Mouse (Mus musculus): ENCODE data around the gene Inpp5k. TPM values are rescaled to one million over a fixed set of nuclear protein-coding genes. Genes with fewer than 3 reads are reported as not detected.

The Inpp5k gene
- polyA plus RNA-seq, 1 experiment from 2014 or later, result 71.4 TPM

DNA sequence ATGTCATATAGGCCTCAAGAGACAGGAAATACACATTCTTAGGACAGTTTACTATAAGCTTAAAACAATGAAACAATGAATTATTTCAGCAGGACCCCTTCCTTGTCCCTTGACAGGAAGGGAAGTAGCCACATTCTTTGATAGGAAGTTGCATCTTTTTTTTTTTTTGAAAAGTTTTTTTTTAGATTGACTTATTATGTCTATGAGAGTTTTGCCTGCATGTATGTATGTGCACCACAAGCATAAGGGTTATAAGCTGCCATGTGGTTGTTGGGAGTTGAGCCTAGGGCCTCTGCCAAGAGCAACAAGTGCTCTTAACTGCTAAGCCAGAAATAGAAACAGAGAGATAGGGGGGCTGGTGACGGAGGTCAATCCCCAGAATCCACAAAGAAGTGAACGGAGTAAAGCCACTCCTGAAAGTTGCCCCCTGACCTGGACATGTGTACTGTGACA is 6.7 kb upstream of the Inpp5k start:
- H3K4me2 ChIP-seq (replicated peaks; ENCODE audit: low read depth, low read length), result no peak overlapping the region
- no peak overlapping the region for H3K4me3 ChIP-seq (ENCODE audit: low read depth, low read length)
- H3K9ac ChIP-seq (replicated peaks; ENCODE audit: low read depth), result no peak overlapping the region
- peak; percentile 48 for ATAC-seq
- H3K27ac ChIP-seq (ENCODE audit: low read length), result peak overlapping the region; percentile 81
- no peaks in the 10 kb centered on the region for H3K27me3 ChIP-seq (replicated peaks; ENCODE audit: insufficient read depth, low read length)
- H3K36me3 ChIP-seq (ENCODE audit: insufficient read depth, low read length), result peaks cover 41% of the 10 kb centered on the region; the same call in 1 of the 2 replicates
- WGBS, result 22% methylated on average over 2 of the region's 2 CpGs
- TF ChIP-seq CTCF (IDR thresholded peaks at IDR 0.05), result no peak
- TF ChIP-seq EP300 (IDR thresholded peaks at IDR 0.05), result peak; percentile 89
- no peaks in the 10 kb centered on the region for H3K9me3 ChIP-seq (ENCODE audit: low read length)
- peaks cover 8% of the 10 kb centered on the region; the same call in 1 of the 2 replicates for H3K4me1 ChIP-seq (ENCODE audit: insufficient read depth, low read depth, low read length)
- peak; percentile 67 for DNase-seq (ENCODE audit: low spot score)

DNA sequence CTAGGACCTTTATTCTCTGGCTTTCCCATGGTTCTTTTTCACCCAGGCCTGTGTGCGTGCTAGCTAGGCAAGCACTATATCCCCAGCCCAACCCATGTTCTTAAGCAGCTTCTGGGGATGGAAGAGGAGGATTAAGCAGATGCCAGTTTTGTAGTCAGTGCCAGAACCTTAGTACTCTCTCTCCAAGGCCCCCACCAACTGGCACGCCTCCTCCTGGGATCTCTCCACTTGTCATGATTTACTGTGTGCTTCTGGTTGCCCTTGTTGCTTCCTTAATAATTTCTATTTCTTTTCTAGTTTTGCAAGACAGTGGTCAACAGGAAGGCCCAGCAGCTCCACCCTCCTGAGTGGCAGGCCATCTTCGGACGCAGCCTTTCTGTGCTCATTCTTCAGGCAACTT is 5.0 kb upstream of the Inpp5k start:
- Histone ChIP-seq H3K27me3 (replicated peaks; ENCODE audit: insufficient read depth, low read length) (no peaks in the 10 kb centered on the region), H3K4me3 (ENCODE audit: low read depth, low read length) (no peak overlapping the region), H3K36me3 (ENCODE audit: insufficient read depth, low read length) (peaks cover 31% of the 10 kb centered on the region; the same call in 1 of the 2 replicates), H3K27ac (ENCODE audit: low read length) (no peak overlapping the region), H3K9me3 (ENCODE audit: low read length) (no peaks in the 10 kb centered on the region), H3K4me2 (replicated peaks; ENCODE audit: low read depth, low read length) (no peak overlapping the region), H3K4me1 (ENCODE audit: insufficient read depth, low read depth, low read length) (peaks cover 8% of the 10 kb centered on the region; the same call in 1 of the 2 replicates), H3K9ac (replicated peaks; ENCODE audit: low read depth) (no peak overlapping the region)
- no peak for TF ChIP-seq EP300 (IDR thresholded peaks at IDR 0.05)
- no peak for TF ChIP-seq CTCF (IDR thresholded peaks at IDR 0.05)
- 82% methylated on average over 4 of the region's 4 CpGs for WGBS
- no peak for DNase-seq (ENCODE audit: low spot score)
- no peak for ATAC-seq

DNA sequence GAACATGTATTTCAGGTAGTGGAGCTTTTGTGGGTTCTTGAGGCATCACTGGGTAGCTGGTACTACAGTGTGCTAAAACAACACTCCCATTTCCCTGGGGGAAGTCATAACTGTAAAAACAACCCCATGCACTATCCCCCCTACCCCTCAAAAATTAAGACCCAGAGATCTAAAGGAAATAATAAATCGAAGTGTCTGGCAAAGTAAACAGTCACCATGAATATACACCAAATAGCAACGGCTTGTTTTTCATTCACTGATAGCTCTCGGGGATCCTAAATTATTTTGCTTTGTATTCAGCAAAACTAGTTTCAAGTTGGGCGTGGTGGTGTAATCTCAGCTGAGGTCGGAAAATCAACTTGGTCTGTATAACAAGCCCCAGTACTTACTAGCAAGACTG is 690 bp upstream of the Inpp5k start:
- Histone ChIP-seq H3K9me3 (ENCODE audit: low read length) (no peaks in the 10 kb centered on the region), H3K4me1 (ENCODE audit: insufficient read depth, low read depth, low read length) (peaks cover 10% of the 10 kb centered on the region; the same call in 1 of the 2 replicates), H3K9ac (replicated peaks; ENCODE audit: low read depth) (peak overlapping the region; percentile 39; the same call in 1 of the 2 replicates), H3K4me3 (ENCODE audit: low read depth, low read length) (peak overlapping the region; percentile 55), H3K27me3 (replicated peaks; ENCODE audit: insufficient read depth, low read length) (no peaks in the 10 kb centered on the region), H3K4me2 (replicated peaks; ENCODE audit: low read depth, low read length) (peak overlapping the region; percentile 52), H3K36me3 (ENCODE audit: insufficient read depth, low read length) (peaks cover 34% of the 10 kb centered on the region), H3K27ac (ENCODE audit: low read length) (peak overlapping the region; percentile 75)
- TF ChIP-seq CTCF (IDR thresholded peaks at IDR 0.05), result no peak
- no peak for TF ChIP-seq EP300 (IDR thresholded peaks at IDR 0.05)
- WGBS, result 7% methylated on average over 5 of the region's 5 CpGs
- no peak for DNase-seq (ENCODE audit: low spot score)
- no peak for ATAC-seq

DNA sequence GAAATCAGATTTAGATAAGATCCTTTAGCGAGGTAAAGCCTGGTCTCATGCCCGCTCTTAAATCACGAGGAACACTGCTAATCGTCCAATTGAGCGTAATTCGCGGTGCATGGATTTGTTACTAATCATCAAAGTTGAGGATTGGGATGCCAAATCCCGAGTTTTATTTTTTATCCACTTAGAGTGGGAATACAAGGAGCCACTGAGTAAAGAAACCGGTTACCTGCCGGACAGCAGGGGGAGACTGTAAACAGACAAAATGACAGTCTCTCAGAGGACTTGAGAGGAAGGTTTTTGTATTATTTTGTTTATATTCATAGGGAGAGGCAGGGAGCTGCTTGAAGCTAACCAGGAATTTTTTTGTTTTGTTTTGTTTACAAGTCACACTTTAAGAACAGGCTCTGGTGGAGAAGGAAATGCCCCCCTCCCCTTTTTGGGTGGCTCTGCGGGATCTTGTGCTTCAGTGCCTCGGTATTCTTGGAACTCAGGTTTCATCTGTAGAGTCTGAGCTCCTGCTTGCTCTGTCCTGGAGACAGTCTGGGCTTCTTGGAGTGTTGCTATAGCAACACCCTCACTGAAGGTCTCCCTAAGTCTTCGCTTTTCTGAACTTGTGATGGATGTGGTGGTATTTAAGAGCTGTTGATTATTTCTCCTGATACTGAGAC is 905 bp downstream of the Inpp5k start:
- peaks cover 20% of the 10 kb centered on the region for H3K36me3 ChIP-seq (ENCODE audit: insufficient read depth, low read length)
- H3K9ac ChIP-seq (replicated peaks; ENCODE audit: low read depth), result peak overlapping the region; percentile 60
- no peaks in the 10 kb centered on the region for H3K27me3 ChIP-seq (replicated peaks; ENCODE audit: insufficient read depth, low read length)
- DNase-seq (ENCODE audit: low spot score), result peak; percentile 82
- no peaks in the 10 kb centered on the region for H3K9me3 ChIP-seq (ENCODE audit: low read length)
- ATAC-seq, result no peak
- WGBS, result 2% methylated on average over 13 of the region's 13 CpGs
- TF ChIP-seq EP300 (IDR thresholded peaks at IDR 0.05), result peak; percentile 60; the same call in 1 of the 2 replicates
- peak; percentile 66 for TF ChIP-seq CTCF (IDR thresholded peaks at IDR 0.05)
- H3K4me3 ChIP-seq (ENCODE audit: low read depth, low read length), result peak overlapping the region; percentile 55
- peaks cover 13% of the 10 kb centered on the region; the same call in 1 of the 2 replicates for H3K4me1 ChIP-seq (ENCODE audit: insufficient read depth, low read depth, low read length)
- H3K4me2 ChIP-seq (replicated peaks; ENCODE audit: low read depth, low read length), result peak overlapping the region; percentile 52
- H3K27ac ChIP-seq (ENCODE audit: low read length), result peak overlapping the region; percentile 72

DNA sequence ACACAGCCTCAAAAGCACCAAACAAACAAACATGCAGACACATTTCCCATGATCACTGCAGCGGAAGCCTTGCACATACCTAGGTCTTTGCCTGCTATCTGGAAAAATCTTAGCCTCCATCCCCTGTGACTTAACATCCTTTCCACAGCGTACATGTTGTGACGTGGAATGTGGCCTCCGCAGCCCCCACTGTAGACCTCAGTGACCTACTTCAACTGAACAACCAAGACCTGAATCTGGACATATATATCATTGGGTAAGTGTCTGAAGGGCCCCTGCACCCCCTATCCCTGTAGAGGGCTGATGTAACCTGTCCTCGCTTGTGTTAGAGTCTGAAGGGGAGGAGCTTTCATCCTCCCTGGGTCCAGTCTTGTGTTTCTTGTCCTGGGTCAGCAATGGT is 2.1 kb downstream of the Inpp5k start:
- H3K4me3 ChIP-seq (ENCODE audit: low read depth, low read length), result no peak overlapping the region
- H3K36me3 ChIP-seq (ENCODE audit: insufficient read depth, low read length), result peaks cover 13% of the 10 kb centered on the region
- no peak overlapping the region for H3K4me2 ChIP-seq (replicated peaks; ENCODE audit: low read depth, low read length)
- H3K27me3 ChIP-seq (replicated peaks; ENCODE audit: insufficient read depth, low read length), result no peaks in the 10 kb centered on the region
- no peaks in the 10 kb centered on the region for H3K9me3 ChIP-seq (ENCODE audit: low read length)
- no peak overlapping the region for H3K9ac ChIP-seq (replicated peaks; ENCODE audit: low read depth)
- no peak for DNase-seq (ENCODE audit: low spot score)
- no peak for ATAC-seq
- TF ChIP-seq EP300 (IDR thresholded peaks at IDR 0.05) (no peak), CTCF (IDR thresholded peaks at IDR 0.05) (no peak)
- WGBS, result 90% methylated on average over 5 of the region's 5 CpGs
- H3K4me1 ChIP-seq (ENCODE audit: insufficient read depth, low read depth, low read length), result peaks cover 13% of the 10 kb centered on the region; the same call in 1 of the 2 replicates
- H3K27ac ChIP-seq (ENCODE audit: low read length), result no peak overlapping the region

DNA sequence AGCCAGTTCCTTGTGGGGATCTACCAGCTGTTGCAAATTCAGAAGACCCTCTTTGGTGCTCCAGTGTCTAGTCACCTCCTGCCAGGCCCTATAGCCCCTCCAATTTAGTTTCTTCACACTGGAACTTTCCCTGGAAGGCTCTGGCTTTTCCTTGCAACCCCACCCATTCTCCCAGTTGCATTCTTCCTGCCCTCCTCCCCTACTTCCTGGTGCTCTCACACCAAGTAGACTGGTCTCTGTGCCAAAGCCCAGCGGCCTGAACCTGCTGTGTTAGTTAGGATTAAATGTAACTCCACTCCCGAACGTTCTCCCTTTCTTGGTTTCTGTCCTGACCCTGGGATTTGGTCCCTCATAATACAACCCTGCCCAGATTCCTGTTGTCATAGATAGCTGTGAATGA is 4.0 kb downstream of the Inpp5k start:
- ATAC-seq (no peak), DNase-seq (ENCODE audit: low spot score) (peak; percentile 51)
- TF ChIP-seq EP300 (IDR thresholded peaks at IDR 0.05) (peak; percentile 27; the same call in 1 of the 2 replicates), CTCF (IDR thresholded peaks at IDR 0.05) (no peak)
- Histone ChIP-seq H3K9me3 (ENCODE audit: low read length) (no peaks in the 10 kb centered on the region), H3K4me2 (replicated peaks; ENCODE audit: low read depth, low read length) (no peak overlapping the region), H3K36me3 (ENCODE audit: insufficient read depth, low read length) (peaks cover 20% of the 10 kb centered on the region), H3K27ac (ENCODE audit: low read length) (0 out of 2 replicates have a peak overlapping the region, but pooled peaks have one; percentile 32), H3K9ac (replicated peaks; ENCODE audit: low read depth) (no peak overlapping the region), H3K27me3 (replicated peaks; ENCODE audit: insufficient read depth, low read length) (no peaks in the 10 kb centered on the region), H3K4me1 (ENCODE audit: insufficient read depth, low read depth, low read length) (peaks cover 13% of the 10 kb centered on the region; the same call in 1 of the 2 replicates), H3K4me3 (ENCODE audit: low read depth, low read length) (no peak overlapping the region)
- WGBS, result 39% methylated on average over 3 of the region's 3 CpGs

Data from lung, postnatal 0 days (tissue).